Mouse (Mus musculus): ENCODE measurements around the gene Chrm4. TPM values are rescaled to one million over a fixed set of nuclear protein-coding genes. Genes with fewer than 3 reads are reported as not detected.
A peak's percentile ranks its signal among the peaks of the same experiment; 100 is the strongest.

The Chrm4 gene
- polyA plus RNA-seq, 1 experiment: not detected

DNA sequence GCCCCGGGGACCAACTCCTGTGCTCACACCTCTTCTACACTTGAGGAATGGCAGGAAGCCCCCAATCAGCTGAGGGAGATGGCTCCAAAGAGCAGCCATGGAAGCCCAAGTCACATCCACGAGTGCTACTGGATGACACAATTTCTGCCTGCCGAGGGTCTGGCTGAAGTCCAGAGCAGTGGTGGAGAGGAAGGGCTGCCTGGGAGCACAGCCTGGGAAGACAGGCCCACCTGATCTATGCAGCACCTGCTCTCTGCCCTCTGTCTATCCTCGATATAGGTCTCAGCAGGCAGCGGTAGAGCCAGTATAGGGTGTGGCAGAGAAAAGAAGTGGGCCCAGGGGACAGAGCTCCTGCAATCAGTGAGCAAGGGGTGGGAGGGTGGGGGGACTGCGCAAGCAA lies 19.8 kb downstream of the Chrm4 start:
- peaks cover 58% of the 10 kb centered on the region for H3K4me1 ChIP-seq (ENCODE audit: control insufficient read depth, insufficient read depth, low read length)
- 47% methylated on average over 6 of the region's 6 CpGs for WGBS
- TF ChIP-seq POLR2A (IDR thresholded peaks at IDR 0.05; ENCODE audit: insufficient read depth, low read depth, low read length): no peak
- TF ChIP-seq CTCF (IDR thresholded peaks at IDR 0.05; ENCODE audit: insufficient read depth, low read depth, low read length): no peak
- H3K4me3 ChIP-seq (ENCODE audit: insufficient read depth, low read depth, low read length): no peak overlapping the region
- no peak overlapping the region for H3K27ac ChIP-seq (ENCODE audit: insufficient read depth, low read depth, low read length)

DNA sequence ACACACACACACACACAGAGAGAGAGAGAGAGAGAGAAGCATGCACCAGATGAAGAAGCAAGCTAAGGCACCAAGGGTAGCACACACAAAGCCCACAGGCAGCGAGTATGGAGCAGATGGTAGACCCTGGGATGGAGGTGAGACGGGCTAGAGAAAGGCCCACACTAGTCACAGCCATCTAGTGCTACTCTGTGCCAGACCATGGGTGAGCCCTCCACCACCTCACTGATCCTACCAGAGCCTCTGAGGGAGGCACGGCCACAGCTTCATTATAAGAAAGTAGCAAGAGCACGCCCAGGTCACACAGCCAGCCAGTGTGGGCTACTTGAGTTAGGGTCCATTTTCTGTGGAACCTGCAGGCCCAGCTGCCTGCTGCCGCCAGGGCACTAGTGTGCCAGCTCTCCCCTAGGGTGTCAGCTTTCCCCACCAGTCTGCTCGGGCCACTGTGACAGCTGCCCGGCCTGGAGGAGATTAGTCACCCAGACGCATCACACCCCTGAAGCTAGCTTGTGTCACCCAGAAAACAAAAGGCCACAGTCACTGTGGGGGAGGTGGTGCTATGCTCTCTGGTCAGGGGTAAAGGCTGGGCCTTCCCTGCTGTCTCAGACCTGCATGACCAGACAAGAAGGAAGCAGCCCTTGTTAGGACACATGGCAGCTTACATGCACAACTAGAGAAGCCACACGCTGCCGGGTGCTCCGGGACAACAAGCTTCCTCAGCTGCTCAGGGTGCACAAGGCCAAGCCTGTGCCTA lies 20.5 kb downstream of the Chrm4 start:
- 51% methylated on average over 11 of the region's 11 CpGs for WGBS
- Histone ChIP-seq H3K4me3 (ENCODE audit: insufficient read depth, low read depth, low read length) (no peak overlapping the region; the same call in 1 of the 2 replicates), H3K4me1 (ENCODE audit: control insufficient read depth, insufficient read depth, low read length) (peaks cover 58% of the 10 kb centered on the region), H3K27ac (ENCODE audit: insufficient read depth, low read depth, low read length) (peak overlapping the region; percentile 27; the same call in 1 of the 2 replicates)
- no peak for TF ChIP-seq CTCF (IDR thresholded peaks at IDR 0.05; ENCODE audit: insufficient read depth, low read depth, low read length)
- TF ChIP-seq POLR2A (IDR thresholded peaks at IDR 0.05; ENCODE audit: insufficient read depth, low read depth, low read length): no peak

DNA sequence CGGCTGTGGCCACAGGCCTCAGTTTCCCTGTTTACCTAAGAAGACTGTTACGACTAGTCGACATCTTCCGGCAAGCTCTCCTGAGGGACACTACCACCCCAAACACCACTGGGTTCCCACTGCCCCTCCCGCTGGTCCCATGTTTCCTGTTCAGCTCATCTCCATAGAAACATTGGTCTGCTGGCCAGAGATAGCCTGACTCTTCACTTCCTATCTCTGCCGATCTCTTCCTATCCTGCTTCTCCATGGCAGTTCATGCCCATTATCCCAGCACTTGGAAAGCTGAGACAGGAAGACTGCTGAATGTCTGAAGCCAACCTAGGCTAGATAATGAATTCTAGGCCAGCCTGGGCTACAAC lies 21.1 kb downstream of the Chrm4 start:
- Histone ChIP-seq H3K27ac (ENCODE audit: insufficient read depth, low read depth, low read length) (peak overlapping the region; percentile 27; the same call in 1 of the 2 replicates), H3K4me1 (ENCODE audit: control insufficient read depth, insufficient read depth, low read length) (peaks cover 58% of the 10 kb centered on the region), H3K4me3 (ENCODE audit: insufficient read depth, low read depth, low read length) (no peak overlapping the region)
- TF ChIP-seq CTCF (IDR thresholded peaks at IDR 0.05; ENCODE audit: insufficient read depth, low read depth, low read length): no peak
- TF ChIP-seq POLR2A (IDR thresholded peaks at IDR 0.05; ENCODE audit: insufficient read depth, low read depth, low read length): no peak
- 83% methylated on average over 6 of the region's 6 CpGs for WGBS

DNA sequence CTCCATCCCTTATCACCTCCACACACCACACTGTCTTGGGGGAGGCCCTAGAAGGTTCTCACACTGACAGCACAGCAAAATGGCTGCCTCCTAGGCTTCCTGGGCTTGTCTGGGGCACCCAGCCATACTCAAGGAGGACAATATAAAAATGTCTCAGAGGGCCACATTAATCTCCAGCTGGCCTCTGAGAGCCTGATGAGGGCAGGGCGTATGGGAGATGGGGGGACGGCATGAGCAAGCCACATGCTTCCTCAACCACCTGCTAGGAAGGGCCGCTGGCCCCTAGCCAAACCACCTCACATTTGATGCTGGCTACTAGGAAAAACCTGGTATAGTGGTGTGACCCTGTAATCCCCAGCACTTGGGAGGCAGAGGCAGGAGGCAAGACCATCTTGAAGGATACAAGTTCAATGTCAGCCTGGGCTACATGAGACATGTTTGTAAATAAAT lies 21.8 kb downstream of the Chrm4 start:
- Histone ChIP-seq H3K27ac (ENCODE audit: insufficient read depth, low read depth, low read length) (peak overlapping the region; percentile 85), H3K4me1 (ENCODE audit: control insufficient read depth, insufficient read depth, low read length) (peaks cover 60% of the 10 kb centered on the region), H3K4me3 (ENCODE audit: insufficient read depth, low read depth, low read length) (no peak overlapping the region)
- TF ChIP-seq POLR2A (IDR thresholded peaks at IDR 0.05; ENCODE audit: insufficient read depth, low read depth, low read length): no peak
- no peak for TF ChIP-seq CTCF (IDR thresholded peaks at IDR 0.05; ENCODE audit: insufficient read depth, low read depth, low read length)
- WGBS: 71% methylated on average over 3 of the region's 3 CpGs

DNA sequence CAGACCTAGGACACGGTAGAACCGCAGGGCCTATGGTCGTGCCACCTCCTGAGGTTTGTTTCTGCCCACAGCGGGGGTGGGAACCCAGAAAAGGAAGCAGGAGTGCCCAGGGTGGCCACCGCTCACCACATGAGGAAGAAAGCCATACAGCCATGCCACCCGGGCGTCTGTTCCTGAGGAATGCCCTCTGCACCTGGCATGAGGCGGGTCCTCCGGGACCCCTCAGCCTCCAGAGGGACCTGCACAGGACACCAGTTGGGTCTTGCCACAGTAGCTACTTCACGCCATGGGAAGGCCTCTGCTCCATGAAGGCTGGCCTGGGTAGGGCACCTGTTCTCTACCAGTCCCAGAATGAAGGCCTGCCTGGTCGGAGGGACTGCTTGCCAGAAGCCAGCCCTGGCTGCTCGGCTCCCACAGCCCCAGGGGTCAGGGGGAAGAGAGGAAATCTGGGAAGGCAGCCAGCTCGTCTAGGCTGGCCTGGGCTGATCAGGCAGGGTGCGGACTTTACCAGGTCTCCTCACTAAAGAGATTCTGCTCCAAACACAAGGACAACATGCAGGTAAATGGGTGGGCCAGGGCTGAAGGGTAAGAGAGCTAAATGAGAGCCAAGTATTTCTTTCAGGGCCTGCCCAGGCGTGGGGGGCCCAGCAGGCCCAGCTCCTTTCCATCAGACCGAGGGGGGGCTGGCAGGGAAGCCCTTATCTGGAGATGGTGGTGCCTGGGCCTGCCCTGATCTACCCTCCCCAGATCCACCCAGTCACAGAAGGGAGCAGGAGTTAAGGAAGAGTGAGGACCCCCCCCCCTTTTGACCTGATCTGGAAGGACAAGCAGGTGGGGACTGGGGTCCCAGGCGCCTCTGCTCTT lies 22.6 kb downstream of the Chrm4 start:
- WGBS: 59% methylated on average over 17 of the region's 17 CpGs
- peak overlapping the region; percentile 85 for H3K27ac ChIP-seq (ENCODE audit: insufficient read depth, low read depth, low read length)
- peak overlapping the region; percentile 36 for H3K4me3 ChIP-seq (ENCODE audit: insufficient read depth, low read depth, low read length)
- no peak for TF ChIP-seq CTCF (IDR thresholded peaks at IDR 0.05; ENCODE audit: insufficient read depth, low read depth, low read length)
- peaks cover 57% of the 10 kb centered on the region for H3K4me1 ChIP-seq (ENCODE audit: control insufficient read depth, insufficient read depth, low read length)

DNA sequence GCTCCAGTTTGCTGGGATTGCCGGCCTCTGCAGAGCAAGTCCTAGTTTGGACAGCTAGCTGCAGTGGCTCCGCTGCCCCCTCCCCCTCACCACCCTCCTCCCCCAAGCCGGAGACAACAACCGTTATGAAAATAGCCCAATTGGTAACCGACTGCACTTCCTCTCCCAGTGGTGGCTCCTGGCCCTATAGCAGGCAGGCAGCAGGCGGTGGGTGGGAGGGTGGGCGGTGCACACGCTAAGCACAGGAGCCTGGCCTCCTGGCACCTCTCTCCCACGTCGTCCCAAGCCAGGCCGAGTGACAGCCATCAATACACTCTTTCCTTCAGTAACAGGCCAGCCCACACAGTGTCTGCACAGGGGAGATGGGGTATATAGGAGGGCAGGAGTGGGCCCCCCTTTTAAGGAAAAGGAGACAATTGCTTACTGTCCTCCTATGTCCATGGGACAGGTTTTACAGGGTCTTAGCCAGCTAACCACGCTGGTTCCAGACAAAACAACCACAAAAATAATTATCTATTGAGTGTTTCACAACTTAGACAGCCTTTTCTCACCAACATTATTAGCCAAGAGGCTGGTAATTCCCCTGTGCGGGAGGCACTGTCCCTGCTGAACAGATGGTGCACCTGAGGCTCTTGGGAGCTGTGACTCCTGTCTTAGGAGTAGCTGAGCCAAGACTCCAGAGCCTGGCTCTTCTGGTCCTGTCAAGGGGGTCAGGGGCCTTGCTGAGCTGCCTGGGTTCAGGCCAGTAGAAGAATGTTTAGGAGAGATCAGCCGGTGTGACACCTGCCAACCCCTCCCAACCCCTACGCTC lies 23.4 kb downstream of the Chrm4 start:
- TF ChIP-seq CTCF (IDR thresholded peaks at IDR 0.05; ENCODE audit: insufficient read depth, low read depth, low read length): no peak
- no peak for TF ChIP-seq POLR2A (IDR thresholded peaks at IDR 0.05; ENCODE audit: insufficient read depth, low read depth, low read length)
- Histone ChIP-seq H3K4me1 (ENCODE audit: control insufficient read depth, insufficient read depth, low read length) (peaks cover 54% of the 10 kb centered on the region), H3K4me3 (ENCODE audit: insufficient read depth, low read depth, low read length) (peak overlapping the region; percentile 36), H3K27ac (ENCODE audit: insufficient read depth, low read depth, low read length) (peak overlapping the region; percentile 85)
- 12% methylated on average over 15 of the region's 15 CpGs for WGBS

DNA sequence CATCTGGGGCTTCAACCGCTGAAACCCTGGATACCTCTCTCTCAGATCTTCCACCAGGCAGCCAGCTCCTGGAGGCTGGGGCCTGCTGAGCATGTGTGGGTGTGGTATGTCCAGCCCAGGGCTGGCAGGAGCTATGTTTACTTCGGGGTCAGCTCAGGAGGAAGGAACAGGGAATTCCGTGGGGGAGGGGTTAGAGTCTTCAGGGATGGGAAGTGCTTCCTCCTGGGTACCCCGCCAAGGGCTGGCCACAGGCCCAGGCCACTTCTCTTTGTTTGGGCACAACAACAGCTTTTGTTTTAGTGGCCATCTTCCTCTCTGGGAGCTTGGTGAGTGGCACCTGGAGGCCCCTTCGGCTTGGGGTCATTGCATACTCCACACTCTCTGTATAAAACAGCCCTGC lies 26.8 kb downstream of the Chrm4 start:
- TF ChIP-seq CTCF (IDR thresholded peaks at IDR 0.05; ENCODE audit: insufficient read depth, low read depth, low read length) (no peak), POLR2A (IDR thresholded peaks at IDR 0.05; ENCODE audit: insufficient read depth, low read depth, low read length) (no peak)
- Histone ChIP-seq H3K4me3 (ENCODE audit: insufficient read depth, low read depth, low read length) (no peak overlapping the region), H3K27ac (ENCODE audit: insufficient read depth, low read depth, low read length) (no peak overlapping the region), H3K4me1 (ENCODE audit: control insufficient read depth, insufficient read depth, low read length) (peaks cover 52% of the 10 kb centered on the region)
- 36% methylated on average over 5 of the region's 5 CpGs for WGBS

DNA sequence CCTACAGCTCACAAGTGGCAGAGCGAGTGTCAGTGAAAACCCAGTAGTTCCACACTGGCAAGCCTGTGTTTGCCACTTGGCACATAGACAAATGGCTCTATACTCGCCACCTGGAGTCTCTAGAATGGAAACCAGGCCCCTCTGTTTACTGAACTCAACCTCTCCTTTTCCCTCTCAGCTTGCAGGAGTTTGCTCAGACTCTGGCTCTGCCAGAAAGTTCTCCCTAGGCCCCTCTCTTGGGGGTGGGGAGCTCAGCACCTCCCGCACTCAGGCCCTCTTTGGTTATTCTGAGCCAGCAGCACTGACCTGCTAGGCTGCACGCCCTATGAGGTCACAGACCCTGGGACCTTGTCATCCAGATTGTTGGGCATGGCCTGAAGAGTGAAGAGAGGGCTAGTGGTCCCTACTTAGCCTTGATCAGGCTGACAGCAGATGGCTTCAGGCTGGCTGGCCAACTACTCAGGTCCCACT lies 28.1 kb downstream of the Chrm4 start:
- TF ChIP-seq CTCF (IDR thresholded peaks at IDR 0.05; ENCODE audit: insufficient read depth, low read depth, low read length) (no peak), POLR2A (IDR thresholded peaks at IDR 0.05; ENCODE audit: insufficient read depth, low read depth, low read length) (no peak)
- no peak overlapping the region for H3K27ac ChIP-seq (ENCODE audit: insufficient read depth, low read depth, low read length)
- no peak overlapping the region for H3K4me3 ChIP-seq (ENCODE audit: insufficient read depth, low read depth, low read length)
- peaks cover 52% of the 10 kb centered on the region for H3K4me1 ChIP-seq (ENCODE audit: control insufficient read depth, insufficient read depth, low read length)
- WGBS: 72% methylated on average over 4 of the region's 4 CpGs
